Mouse (Mus musculus): ENCODE measurements around the gene Slc16a1. TPM values are rescaled to one million over a fixed set of nuclear protein-coding genes. Genes with fewer than 3 reads are reported as not detected.

Gene Slc16a1
- polyA plus RNA-seq, 1 experiment = 25.8 TPM

DNA sequence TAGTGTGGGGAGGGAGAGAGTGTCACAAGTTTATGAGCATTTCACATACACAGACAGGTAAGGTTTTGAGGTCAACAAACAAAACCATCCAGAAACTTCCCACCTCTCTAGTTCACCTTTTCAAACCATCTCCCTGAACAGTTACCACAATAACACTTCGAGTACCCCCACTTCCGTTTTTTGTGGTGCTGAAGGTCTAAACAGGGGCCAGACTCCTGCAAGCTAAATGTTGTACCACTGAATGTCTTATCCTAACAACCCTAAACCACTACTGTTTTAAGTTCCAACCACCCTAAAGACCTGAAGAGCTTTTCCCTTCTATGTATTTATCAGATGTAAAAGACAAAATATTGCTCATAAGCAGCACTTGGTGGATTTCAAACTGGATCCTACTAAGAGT, 2.0 kb upstream of the Slc16a1 start:
- H3K4me3 ChIP-seq (ENCODE audit: insufficient read depth, poor library complexity, severe bottlenecking) = no peak overlapping the region
- no peaks in the 10 kb centered on the region for H3K36me3 ChIP-seq (ENCODE audit: control insufficient read depth, insufficient read depth)
- no peaks in the 10 kb centered on the region for H3K27me3 ChIP-seq (ENCODE audit: control insufficient read depth, insufficient read depth, insufficient read length)

DNA sequence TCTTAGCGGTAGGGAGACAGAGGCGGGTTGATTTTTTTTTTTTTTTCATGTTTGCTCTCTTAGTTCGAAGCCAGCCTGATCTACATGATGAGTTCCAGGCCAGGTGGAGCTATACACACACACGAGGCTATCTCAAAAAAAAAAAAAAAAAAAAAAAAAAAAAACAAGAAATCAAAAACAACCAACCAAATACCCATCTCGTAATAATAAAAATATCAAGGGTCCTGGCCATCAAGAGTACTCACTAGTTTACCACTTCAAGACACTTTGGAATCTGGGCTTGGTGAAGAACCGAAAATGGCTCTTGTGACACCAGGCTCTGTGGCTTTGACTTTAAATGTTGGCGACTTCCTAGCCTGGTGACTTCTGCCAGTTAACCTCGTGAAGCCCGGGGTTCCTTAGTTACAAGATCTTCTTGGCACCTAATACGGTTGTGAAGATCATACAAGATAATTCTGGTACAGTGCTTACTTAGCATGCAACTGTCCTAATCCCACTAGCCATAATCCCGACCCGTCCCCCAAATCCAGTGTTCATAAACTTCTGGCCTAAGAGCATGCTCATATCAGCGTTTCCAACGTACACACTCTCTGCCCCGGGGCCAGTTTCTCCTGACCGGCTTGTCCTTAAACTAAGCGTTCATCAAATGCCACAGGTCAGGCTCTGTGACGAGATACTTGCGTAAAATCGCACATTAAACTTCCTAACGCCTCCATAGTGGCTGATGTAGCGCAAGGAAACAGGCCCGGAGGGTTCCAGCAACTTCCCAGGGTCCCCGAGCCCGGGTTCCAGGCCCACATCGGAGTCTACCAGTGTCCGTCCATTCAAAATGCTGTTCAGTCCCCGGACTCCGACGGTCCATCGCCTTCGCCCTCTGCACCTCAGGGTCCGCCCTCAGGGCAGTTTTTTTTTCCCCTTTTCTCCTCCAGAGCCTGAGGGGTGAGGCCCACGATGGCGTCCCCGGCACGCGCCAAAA, 753 bp upstream of the Slc16a1 start:
- Histone ChIP-seq H3K79me2 (ENCODE audit: control insufficient read depth, insufficient read depth) (peaks cover 67% of the 10 kb centered on the region), H3ac (ENCODE audit: control insufficient read depth, insufficient read length, low read depth) (peak overlapping the region; percentile 82), H3K4me3 (ENCODE audit: insufficient read depth, poor library complexity, severe bottlenecking) (peak overlapping the region; percentile 90), H3K36me3 (ENCODE audit: control insufficient read depth, insufficient read depth) (no peaks in the 10 kb centered on the region), H3K27me3 (ENCODE audit: control insufficient read depth, insufficient read depth, insufficient read length) (no peaks in the 10 kb centered on the region), H3K79me3 (ENCODE audit: low read depth) (peaks cover 47% of the 10 kb centered on the region)
- no peak for TF ChIP-seq MAX (IDR thresholded peaks at IDR 0.05)

More for the DNA sequence above, 2.0 kb upstream of the Slc16a1 start:
- no peak for TF ChIP-seq CTCF (IDR thresholded peaks at IDR 0.05; ENCODE audit: control insufficient read depth, insufficient read depth, insufficient read length)
- no peak for TF ChIP-seq MAX (IDR thresholded peaks at IDR 0.05)
- TF ChIP-seq FOSL1 (IDR thresholded peaks at IDR 0.05; ENCODE audit: insufficient read depth, low read length, poor library complexity, severe bottlenecking) = no peak
- no peak for TF ChIP-seq CEBPB (IDR thresholded peaks at IDR 0.05; ENCODE audit: low read depth)
- TF ChIP-seq MYOG (IDR thresholded peaks at IDR 0.05; ENCODE audit: control insufficient read depth, extremely low read depth, insufficient read length) = no peak
- no peak for TF ChIP-seq MYOD1 (IDR thresholded peaks at IDR 0.05; ENCODE audit: control insufficient read depth, insufficient read length, low read depth)
- no peak for TF ChIP-seq USF1 (IDR thresholded peaks at IDR 0.05; ENCODE audit: low read depth)
- Histone ChIP-seq H3K79me3 (ENCODE audit: low read depth) (peaks cover 34% of the 10 kb centered on the region), H3K79me2 (ENCODE audit: control insufficient read depth, insufficient read depth) (peaks cover 54% of the 10 kb centered on the region), H3ac (ENCODE audit: control insufficient read depth, insufficient read length, low read depth) (no peak overlapping the region)

DNA sequence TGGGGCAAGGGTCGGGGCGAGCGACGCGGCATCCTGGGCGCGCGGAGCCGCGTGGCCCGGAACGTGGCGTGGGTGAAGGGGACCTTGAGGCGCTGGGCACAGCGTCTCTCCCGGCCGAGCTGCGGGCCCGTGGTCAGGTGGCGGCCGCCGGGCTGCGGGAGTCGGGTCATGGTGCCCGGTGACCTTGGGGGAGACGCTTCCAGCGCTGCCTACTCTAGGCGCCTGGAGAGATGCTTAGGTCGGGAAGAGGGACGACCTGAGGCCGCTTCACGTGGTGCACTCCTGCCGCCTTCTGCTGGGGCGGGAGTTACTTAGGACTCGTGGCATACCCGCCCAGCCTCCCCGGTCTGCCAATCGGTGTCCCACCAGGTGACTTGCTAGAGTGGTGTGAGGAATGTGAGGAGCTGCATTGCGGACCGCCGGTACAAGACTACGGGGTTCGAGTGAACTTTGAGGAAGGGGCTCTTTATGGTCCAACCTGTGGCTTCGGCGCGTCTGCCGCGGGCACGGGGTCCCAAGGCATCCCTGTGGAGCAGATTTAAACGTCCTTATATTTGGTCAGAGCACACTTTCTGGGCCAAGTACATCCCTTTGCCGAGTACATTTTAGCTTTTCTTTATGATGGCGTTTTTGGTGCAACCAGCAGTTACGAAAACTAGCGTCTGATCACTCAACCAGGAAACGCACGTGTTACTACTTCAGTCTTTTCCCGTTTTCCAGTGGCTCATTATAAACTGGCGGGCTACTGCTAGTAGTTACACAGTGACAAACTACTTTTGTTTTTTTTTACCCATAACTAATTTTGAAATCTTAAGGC, 672 bp downstream of the Slc16a1 start:
- peak overlapping the region; percentile 82 for H3ac ChIP-seq (ENCODE audit: control insufficient read depth, insufficient read length, low read depth)
- TF ChIP-seq MAX (IDR thresholded peaks at IDR 0.05) (peak; percentile 47), MYOD1 (IDR thresholded peaks at IDR 0.05; ENCODE audit: control insufficient read depth, insufficient read length, low read depth) (no peak), USF1 (IDR thresholded peaks at IDR 0.05; ENCODE audit: low read depth) (peak; percentile 50)

DNA sequence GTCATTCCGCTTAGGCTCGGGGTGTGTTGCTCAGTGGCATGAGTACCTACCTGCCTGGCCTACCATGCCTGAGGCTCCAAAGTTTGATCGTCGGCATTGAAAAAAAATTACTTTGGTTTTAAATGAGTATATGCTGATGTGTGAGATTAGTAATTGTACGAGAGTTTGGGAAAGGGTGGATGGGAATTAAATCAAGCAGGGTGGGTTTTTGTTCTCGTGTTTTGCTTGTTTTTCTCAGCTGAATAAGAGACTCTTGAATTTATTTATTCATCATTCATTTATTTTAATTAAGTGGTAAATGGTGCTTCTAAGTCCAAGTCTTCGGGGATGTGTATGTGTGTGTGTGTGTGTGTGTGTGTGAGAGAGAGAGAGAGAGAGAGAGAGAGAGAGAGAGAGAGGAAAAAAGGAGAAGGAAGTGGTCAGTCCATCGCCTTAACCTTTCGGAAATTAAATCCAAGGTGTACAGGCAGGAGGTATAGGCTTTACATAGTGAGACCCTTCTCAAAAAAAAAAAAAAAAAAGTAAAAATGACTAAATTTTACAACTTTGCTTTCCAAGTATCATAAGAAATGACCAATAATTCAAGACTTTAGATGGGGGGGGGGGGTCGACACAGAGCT, 1.4 kb downstream of the Slc16a1 start:
- Histone ChIP-seq H3K27me3 (ENCODE audit: control insufficient read depth, insufficient read depth, insufficient read length) (no peaks in the 10 kb centered on the region), H3K4me3 (ENCODE audit: insufficient read depth, poor library complexity, severe bottlenecking) (peak overlapping the region; percentile 90), H3K79me3 (ENCODE audit: low read depth) (peaks cover 67% of the 10 kb centered on the region), H3K79me2 (ENCODE audit: control insufficient read depth, insufficient read depth) (peaks cover 88% of the 10 kb centered on the region), H3ac (ENCODE audit: control insufficient read depth, insufficient read length, low read depth) (no peak overlapping the region), H3K36me3 (ENCODE audit: control insufficient read depth, insufficient read depth) (no peaks in the 10 kb centered on the region)
- TF ChIP-seq MYOG (IDR thresholded peaks at IDR 0.05; ENCODE audit: control insufficient read depth, extremely low read depth, insufficient read length) (no peak), CTCF (IDR thresholded peaks at IDR 0.05; ENCODE audit: control insufficient read depth, insufficient read depth, insufficient read length) (no peak), MAX (IDR thresholded peaks at IDR 0.05) (no peak), MYOD1 (IDR thresholded peaks at IDR 0.05; ENCODE audit: control insufficient read depth, insufficient read length, low read depth) (no peak), CEBPB (IDR thresholded peaks at IDR 0.05; ENCODE audit: low read depth) (no peak), USF1 (IDR thresholded peaks at IDR 0.05; ENCODE audit: low read depth) (no peak), FOSL1 (IDR thresholded peaks at IDR 0.05; ENCODE audit: insufficient read depth, low read length, poor library complexity, severe bottlenecking) (no peak)

More for the DNA sequence above, 672 bp downstream of the Slc16a1 start:
- Histone ChIP-seq H3K36me3 (ENCODE audit: control insufficient read depth, insufficient read depth) (no peaks in the 10 kb centered on the region), H3K79me2 (ENCODE audit: control insufficient read depth, insufficient read depth) (peaks cover 81% of the 10 kb centered on the region), H3K4me3 (ENCODE audit: insufficient read depth, poor library complexity, severe bottlenecking) (peak overlapping the region; percentile 90), H3K27me3 (ENCODE audit: control insufficient read depth, insufficient read depth, insufficient read length) (no peaks in the 10 kb centered on the region), H3K79me3 (ENCODE audit: low read depth) (peaks cover 61% of the 10 kb centered on the region)

DNA sequence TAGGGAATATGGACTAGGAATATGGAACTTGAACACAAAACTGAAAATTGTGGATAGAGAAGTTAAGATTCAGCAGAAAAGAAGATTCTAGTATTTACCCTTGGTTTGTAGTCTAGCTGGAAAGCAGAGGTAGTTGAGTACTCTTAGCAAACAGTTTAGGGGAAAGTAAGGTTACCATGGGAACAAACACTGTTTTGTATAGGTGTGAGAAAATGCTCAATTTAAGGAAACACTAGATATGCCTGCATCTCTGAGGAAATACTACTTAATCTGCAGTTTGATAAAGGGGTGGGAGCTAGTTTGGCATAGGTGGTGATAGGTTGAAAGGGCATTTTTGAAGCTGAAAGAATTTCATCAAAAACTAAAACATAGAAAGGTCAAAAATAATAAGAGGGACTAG, 2.4 kb downstream of the Slc16a1 start:
- TF ChIP-seq MAX (IDR thresholded peaks at IDR 0.05) (no peak), MYOD1 (IDR thresholded peaks at IDR 0.05; ENCODE audit: control insufficient read depth, insufficient read length, low read depth) (no peak), FOSL1 (IDR thresholded peaks at IDR 0.05; ENCODE audit: insufficient read depth, low read length, poor library complexity, severe bottlenecking) (no peak), MYOG (IDR thresholded peaks at IDR 0.05; ENCODE audit: control insufficient read depth, extremely low read depth, insufficient read length) (no peak), USF1 (IDR thresholded peaks at IDR 0.05; ENCODE audit: low read depth) (no peak)
- Histone ChIP-seq H3K79me2 (ENCODE audit: control insufficient read depth, insufficient read depth) (peaks cover 98% of the 10 kb centered on the region), H3ac (ENCODE audit: control insufficient read depth, insufficient read length, low read depth) (no peak overlapping the region), H3K36me3 (ENCODE audit: control insufficient read depth, insufficient read depth) (no peaks in the 10 kb centered on the region), H3K79me3 (ENCODE audit: low read depth) (peaks cover 77% of the 10 kb centered on the region), H3K27me3 (ENCODE audit: control insufficient read depth, insufficient read depth, insufficient read length) (no peaks in the 10 kb centered on the region), H3K4me3 (ENCODE audit: insufficient read depth, poor library complexity, severe bottlenecking) (no peak overlapping the region)
